Mouse (Mus musculus) heart, postnatal 0 days (tissue): ENCODE measurements around the gene Pcbp3.

ENCODE experiments used
- CTCF ChIP-seq: IDR thresholded peaks from 2 replicates; pipeline ENCODE4 v1.5.1; 2016; ENCODE audit warnings: antibody characterized with exemption, control low read depth, low read depth
- EP300 ChIP-seq: IDR thresholded peaks from 2 replicates; pipeline ENCODE4 v1.6.1; 2016; ENCODE audit warnings: antibody characterized with exemption, low read depth

DNA sequence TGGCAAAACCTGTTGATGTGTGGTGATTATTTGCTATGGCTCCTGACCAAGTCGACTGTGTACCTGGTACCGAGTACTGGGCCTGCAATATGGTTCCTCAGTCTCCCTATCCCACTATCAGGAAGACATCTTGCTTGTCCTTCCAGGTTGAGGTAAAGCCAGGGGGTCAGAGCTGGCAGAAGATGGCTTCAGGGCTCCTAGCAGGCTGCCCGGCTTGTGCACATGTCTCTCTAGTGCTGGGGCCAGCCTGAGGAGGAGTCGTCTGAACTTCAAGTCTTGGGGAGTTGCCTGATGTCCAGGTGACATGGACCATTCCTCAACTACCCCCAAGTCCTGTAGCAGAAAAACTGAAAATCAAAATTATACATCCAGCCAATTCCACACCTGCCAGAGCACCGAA is 201.8 kb downstream of the Pcbp3 start:
- TF ChIP-seq CTCF (no peak), EP300 (no peak)
